Mouse (Mus musculus) frontal cortex, postnatal 14 days (tissue): ENCODE measurements around the gene Olfr1178.

Source experiments
- DNase-seq, 2 experiments: peaks; one replicate each; pipeline ENCODE4 v3.0.0; 2022; ENCODE audit warnings: low spot score in 2 of 2

Gene Olfr1178

DNA sequence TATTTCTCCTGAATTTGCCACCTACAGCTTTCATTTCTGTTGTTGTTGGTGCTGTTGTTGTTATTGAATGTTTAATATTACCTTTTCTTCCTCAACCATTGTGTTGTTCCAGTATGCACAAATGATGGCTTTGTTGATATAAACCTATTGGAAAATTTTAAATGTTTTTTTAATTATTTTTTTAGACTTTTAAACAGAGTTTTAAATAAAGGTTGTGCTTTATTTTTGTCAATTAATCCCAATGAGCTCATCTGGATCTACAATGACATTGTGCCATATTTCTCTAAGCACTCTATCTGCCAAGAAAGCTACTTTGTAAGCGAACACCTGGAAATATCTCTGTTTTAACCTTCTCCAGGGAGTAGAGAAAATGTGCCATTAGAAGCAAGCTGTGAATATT is at the start of gene Olfr1178:
Olfr1178 (plus strand) TSS at position 301 of the 400 bp plus-strand sequence.
- DNase-seq = no peak

DNA sequence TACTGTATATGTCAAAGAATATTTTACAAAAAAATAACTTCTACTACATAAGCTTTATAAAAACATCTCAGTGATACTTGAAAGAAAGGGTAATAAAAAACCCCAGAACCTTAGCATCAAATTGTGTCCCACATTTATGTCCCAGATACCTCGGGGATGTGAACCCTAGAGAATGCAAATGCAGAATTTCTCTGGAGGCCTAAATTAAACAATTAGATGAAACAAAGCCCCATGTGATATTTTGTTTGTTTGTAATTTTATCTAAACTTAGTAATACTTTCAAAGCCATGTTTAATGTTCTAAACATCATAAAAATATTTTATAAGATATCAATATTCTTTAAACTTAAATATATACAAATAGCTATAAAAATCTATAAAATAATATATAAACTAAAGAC is 40.5 kb upstream of the Olfr1178 start, which contains the start of gene Olfr1177-ps:
Olfr1177-ps (minus strand) TSS at position 101 of the 400 bp plus-strand sequence.
- DNase-seq = no peak

DNA sequence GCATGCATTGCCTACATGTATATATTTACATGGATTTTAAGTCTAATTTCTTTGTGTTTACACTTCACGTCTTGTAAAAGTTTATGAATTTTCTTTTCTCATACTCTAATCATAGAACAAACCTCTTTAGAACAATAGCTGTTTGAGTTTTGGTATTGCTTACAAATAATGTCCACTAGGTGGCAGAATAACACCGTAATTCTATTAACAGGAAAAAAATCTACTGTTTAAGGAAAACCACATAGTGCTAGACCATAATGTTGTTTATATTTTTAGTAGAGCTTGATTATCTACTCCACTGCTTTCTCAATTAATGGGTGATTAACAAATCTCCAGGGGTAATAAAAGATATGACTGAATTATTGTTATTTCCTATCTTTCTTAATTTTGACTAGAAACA is 30.6 kb upstream of the Olfr1178 start:
- DNase-seq = no peak

DNA sequence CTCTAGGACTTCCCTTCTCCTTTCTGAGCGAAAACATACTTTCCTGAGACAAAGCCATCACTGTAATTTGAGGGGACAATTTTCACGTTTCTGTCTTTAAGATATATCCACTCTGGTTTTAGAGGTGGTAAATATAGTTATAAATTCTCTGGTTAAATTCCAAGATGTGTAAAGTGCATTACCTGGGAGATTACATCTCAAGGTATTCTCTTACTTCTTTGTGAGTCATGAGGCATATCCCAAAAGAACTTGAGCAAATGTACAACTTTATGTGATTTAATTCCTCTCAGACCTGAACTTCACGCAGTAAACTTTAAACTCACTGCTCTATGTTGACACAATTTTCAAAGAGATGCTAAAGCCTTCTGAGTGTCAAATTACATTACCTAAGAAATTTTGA is 19.5 kb downstream of the Olfr1178 start, which contains the start of gene Olfr1179:
Olfr1179 (minus strand) TSS at position 101 of the 400 bp plus-strand sequence.
- no peak for DNase-seq

DNA sequence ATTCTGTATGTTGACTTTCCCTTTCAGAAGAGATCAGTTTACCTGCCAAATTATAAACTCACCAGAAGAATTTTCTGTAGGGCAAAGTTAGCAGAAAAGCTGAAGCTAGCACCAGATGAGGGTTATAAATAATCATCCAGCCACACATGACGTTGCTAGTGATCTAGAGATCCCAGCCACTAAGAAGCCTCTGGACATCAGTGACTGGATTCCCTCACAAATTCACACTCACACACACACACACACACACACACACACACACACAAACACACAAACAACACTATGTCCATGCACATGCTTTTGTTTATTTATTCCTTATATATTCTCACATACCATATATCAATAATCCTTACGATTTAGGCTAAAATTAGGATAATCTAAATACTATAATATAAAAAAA is 32.2 kb downstream of the Olfr1178 start, which contains the start of gene Olfr1180:
Olfr1180 (minus strand) TSS at position 101 of the 400 bp plus-strand sequence.
- DNase-seq = no peak

DNA sequence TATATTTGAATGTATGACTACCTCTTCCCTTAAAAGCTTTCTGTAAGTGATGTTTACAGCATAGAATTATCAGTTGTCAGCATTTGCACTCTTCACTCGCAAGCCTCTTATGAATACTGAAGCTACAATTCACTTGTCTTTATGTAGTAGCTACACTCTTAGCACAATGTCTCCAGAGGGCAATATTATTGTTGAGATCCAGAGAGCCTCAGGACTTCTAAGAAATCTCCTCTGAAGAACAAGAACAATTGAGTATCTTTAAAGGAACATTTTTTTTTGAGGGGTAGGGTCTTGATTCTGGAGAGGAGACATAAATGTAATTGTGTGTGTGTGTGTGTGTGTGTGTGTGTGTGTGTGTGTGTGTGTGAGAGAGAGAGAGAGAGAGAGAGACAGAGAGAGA is 39.2 kb downstream of the Olfr1178 start, which contains the start of gene Olfr1181:
Olfr1181 (minus strand) TSS at position 101 of the 400 bp plus-strand sequence.
- DNase-seq = no peak

DNA sequence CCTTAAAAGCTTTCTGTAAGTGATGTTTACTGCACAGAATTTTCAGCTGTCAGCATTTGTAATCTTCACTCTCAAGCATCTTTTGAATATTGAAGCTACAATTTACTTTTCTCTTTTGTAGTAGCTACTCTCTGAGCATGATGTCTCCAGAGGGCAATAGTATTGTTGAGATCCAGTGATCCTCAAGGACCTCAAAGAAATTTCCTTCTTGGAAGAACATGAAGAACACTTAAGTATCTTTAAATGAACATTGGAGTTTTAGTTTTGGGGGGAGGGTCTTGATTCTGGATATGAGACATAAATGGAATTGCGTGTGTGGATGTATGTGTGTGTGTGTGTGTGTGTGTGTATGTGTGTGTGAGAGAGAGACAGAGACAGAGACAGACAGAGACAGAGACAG is 62.2 kb downstream of the Olfr1178 start, which contains the start of gene Gm13757:
Gm13757 (minus strand) TSS at position 101 of the 400 bp plus-strand sequence.
- no peak for DNase-seq
